Mouse (Mus musculus): ENCODE results near the gene Smug1.

DNA sequence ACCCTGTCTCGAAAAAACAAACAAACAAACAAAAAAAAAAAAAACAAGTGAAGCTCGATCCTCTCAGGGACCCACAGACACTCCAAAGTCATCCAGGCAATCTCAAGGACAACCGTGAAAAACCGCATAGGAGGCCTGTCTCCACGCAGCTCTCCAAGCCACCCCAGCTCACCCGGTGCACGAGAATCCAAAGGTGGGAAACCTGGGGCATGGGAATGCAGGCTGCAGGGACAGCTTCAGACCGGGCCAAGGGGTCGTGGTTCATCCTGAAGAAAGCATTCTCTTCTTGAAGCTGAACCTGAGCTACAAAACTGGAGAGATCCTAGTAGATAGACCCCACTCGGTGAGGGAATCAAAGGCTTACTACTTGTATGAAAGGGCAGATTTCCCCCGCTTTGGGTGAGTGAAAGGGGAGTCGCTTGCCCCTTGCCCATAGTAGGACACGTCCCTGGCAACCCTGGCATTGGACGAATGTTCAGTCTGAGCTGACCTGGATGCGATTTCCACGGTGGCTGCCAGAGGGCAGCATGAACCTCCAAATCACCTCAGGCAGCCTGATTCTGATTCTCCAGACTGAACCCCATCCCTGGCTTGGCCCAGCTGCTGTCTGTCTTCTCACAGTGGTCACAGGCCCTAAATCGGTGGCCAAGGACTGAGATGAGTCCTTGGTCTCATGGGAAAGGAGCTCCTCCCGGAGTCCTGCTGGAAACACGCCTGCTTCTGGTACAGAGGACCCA is 18.7 kb upstream of the Smug1 start:
- TF ChIP-seq CTCF (IDR thresholded peaks at IDR 0.05; ENCODE audit: control insufficient read depth, insufficient read depth, insufficient replicate concordance, low read depth, low read length) = peak; percentile 71; the same call in 1 of the 2 replicates
- TF ChIP-seq POLR2A (IDR thresholded peaks at IDR 0.05; ENCODE audit: control insufficient read depth, low read depth, low read length) = no peak

All from testis, adult 2 months (tissue).